Mouse (Mus musculus) stomach, embryonic 16.5 days (tissue): ENCODE data around the gene Ube2d3. TPM values are rescaled to one million over a fixed set of nuclear protein-coding genes. Genes with fewer than 3 reads are reported as not detected.

Source experiments
- ATAC-seq: fragments of 200-750 bp; cut with Nextera tagmentation; 2 replicates; pipeline ENCODE4 v1.8.0; 2017; ENCODE audit warnings: moderate number of reproducible peaks, moderate TSS enrichment; ENCODE audit not compliant: insufficient read depth, low FRiP score
- H3K27ac ChIP-seq: fragments of 300-500 bp; sonication (generic); 2 replicates; pipeline ENCODE4 v1.5.1; 2014; ENCODE audit warnings: low read length
- H3K27me3 ChIP-seq: fragments of 300-500 bp; sonication (generic); 2 replicates; pipeline ENCODE4 v1.6.1; 2014; ENCODE audit warnings: low read length, control low read depth, mixed read lengths; ENCODE audit not compliant: control insufficient read depth, insufficient read depth
- H3K36me3 ChIP-seq: fragments of 300-500 bp; sonication (generic); 2 replicates; pipeline ENCODE4 v1.6.1; 2014; ENCODE audit warnings: low read length; ENCODE audit not compliant: control insufficient read depth, insufficient read depth
- H3K4me1 ChIP-seq: fragments of 300-500 bp; sonication (generic); 2 replicates; pipeline ENCODE4 v1.6.1; 2014; ENCODE audit warnings: low read length, control low read depth, mixed read lengths; ENCODE audit not compliant: control insufficient read depth, insufficient read depth
- H3K4me2 ChIP-seq: fragments of 300-500 bp; sonication (generic); 2 replicates; pipeline ENCODE4 v1.6.1; 2014; ENCODE audit warnings: low read depth, low read length, mixed read lengths
- H3K4me3 ChIP-seq: fragments of 300-500 bp; sonication (generic); replicated peaks from 2 replicates; pipeline ENCODE4 v1.5.1; 2014; ENCODE audit warnings: mild to moderate bottlenecking, low read length
- H3K9ac ChIP-seq: fragments of 300-500 bp; sonication (generic); 2 replicates; pipeline ENCODE4 v1.6.1; 2014; ENCODE audit warnings: low read length
- H3K9me3 ChIP-seq: fragments of 300-500 bp; sonication (generic); replicated peaks from 2 replicates; pipeline ENCODE4 v1.6.1; 2016; ENCODE audit warnings: low read length, control low read depth; ENCODE audit not compliant: control insufficient read depth
- WGBS: fragments of 180-500 bp; shearing (Covaris S2); extraction: QIAGEN DNeasy Blood & Tissue Kit; methylation state at CpG from one replicate; pipeline ENCODE4 v1.1.7; 2014; 5-methylcytosine and 5-hydroxymethylcytosine counted together
- polyA plus RNA-seq: library from polyadenylated mRNA; unstranded; fragments of >200 nt; fragmentation: Nextera tagmentation; extraction: Ambion mirVana; gene quantifications from 2 replicates; pipeline ENCODE4 v1.2.1, GENCODE M21; 2015

Gene Ube2d3
- polyA plus RNA-seq, 1 experiment from 2014 or later = 465 TPM

GRCm38 (mm10) chr3:135511683-135512082 is 73.7 kb downstream of the Ube2d3 start:
- no peak overlapping the region for H3K27ac ChIP-seq
- no peak overlapping the region for H3K4me2 ChIP-seq
- H3K9ac ChIP-seq = no peak overlapping the region
- H3K4me1 ChIP-seq = peaks cover under 1% of the 10 kb centered on the region; the same call in 1 of the 2 replicates
- H3K27me3 ChIP-seq = no peaks in the 10 kb centered on the region
- 51% methylated on average over 11 of the region's 11 CpGs for WGBS
- no peaks in the 10 kb centered on the region for H3K9me3 ChIP-seq
- no peak overlapping the region for H3K4me3 ChIP-seq
- H3K36me3 ChIP-seq = no peaks in the 10 kb centered on the region
- no peak for ATAC-seq

GRCm38 (mm10) chr3:135513270-135513669 is 75.3 kb downstream of the Ube2d3 start:
- no peak for ATAC-seq
- H3K9me3 ChIP-seq = no peaks in the 10 kb centered on the region
- H3K4me3 ChIP-seq = no peak overlapping the region
- no peak overlapping the region for H3K4me2 ChIP-seq
- H3K36me3 ChIP-seq = no peaks in the 10 kb centered on the region
- WGBS = 58% methylated on average over 11 of the region's 11 CpGs
- H3K4me1 ChIP-seq = peaks cover 5% of the 10 kb centered on the region; the same call in 1 of the 2 replicates
- no peak overlapping the region for H3K9ac ChIP-seq
- no peak overlapping the region for H3K27ac ChIP-seq
- H3K27me3 ChIP-seq = no peaks in the 10 kb centered on the region

DNA sequence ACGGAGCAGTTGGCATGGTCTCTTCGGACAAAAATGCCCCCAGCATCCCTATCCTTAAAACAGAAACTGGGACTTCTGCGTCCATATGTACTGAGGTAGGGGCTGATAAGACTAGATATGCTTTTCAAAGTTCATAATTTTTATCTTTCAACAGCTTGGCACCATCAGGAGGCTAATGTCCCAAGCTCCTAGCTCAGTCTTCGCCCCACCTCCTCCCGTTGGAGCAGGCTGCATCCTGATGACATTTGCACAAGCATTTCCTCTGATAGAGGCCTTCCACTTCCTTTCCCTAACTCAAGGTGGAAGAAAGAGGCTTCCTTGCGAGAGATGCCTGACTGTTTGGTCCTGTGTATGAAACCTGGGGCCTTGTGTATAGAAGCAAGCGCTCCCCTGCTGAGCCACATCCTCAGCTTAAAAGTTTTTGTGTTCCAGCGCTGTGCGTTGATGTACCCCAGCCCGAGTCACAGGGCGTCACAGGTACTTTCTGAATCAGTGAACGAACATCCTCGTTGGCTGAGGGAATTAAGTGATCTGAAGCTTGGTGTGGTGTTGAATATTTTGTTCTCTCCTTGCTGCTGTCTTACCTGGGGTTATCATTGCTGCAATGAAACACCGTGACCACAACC is 76.0 kb downstream of the Ube2d3 start:
- Histone ChIP-seq H3K4me1 (peaks cover 5% of the 10 kb centered on the region; the same call in 1 of the 2 replicates), H3K9ac (no peak overlapping the region), H3K4me3 (no peak overlapping the region), H3K27me3 (no peaks in the 10 kb centered on the region), H3K4me2 (no peak overlapping the region), H3K36me3 (no peaks in the 10 kb centered on the region), H3K27ac (no peak overlapping the region), H3K9me3 (no peaks in the 10 kb centered on the region)
- no peak for ATAC-seq
- 83% methylated on average over 14 of the region's 14 CpGs for WGBS

DNA sequence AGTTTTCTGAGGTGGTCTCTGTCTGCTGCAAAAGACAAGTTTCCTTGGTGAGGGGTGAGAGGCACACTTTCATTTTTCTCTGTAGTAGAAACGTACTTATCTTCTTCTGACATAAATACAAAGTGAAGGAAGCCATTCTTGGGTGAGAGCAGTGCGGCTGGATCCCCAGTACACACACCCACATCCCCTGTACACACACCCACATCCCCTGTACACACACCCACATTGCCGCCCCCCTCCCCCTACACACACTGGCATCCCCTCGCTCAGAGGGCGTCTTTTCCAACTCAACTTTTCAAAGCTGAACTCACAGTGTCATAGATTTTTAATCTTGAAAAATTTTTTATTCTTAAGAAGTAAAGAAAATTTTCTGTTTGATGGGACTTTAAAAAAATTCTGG is 77.3 kb downstream of the Ube2d3 start:
- no peak overlapping the region for H3K27ac ChIP-seq
- H3K9me3 ChIP-seq = no peaks in the 10 kb centered on the region
- no peak overlapping the region for H3K9ac ChIP-seq
- WGBS = 61% methylated on average over 5 of the region's 5 CpGs
- H3K36me3 ChIP-seq = no peaks in the 10 kb centered on the region
- no peak overlapping the region for H3K4me3 ChIP-seq
- no peaks in the 10 kb centered on the region for H3K27me3 ChIP-seq
- H3K4me2 ChIP-seq = no peak overlapping the region
- H3K4me1 ChIP-seq = peaks cover 5% of the 10 kb centered on the region; the same call in 1 of the 2 replicates
- ATAC-seq = no peak

DNA sequence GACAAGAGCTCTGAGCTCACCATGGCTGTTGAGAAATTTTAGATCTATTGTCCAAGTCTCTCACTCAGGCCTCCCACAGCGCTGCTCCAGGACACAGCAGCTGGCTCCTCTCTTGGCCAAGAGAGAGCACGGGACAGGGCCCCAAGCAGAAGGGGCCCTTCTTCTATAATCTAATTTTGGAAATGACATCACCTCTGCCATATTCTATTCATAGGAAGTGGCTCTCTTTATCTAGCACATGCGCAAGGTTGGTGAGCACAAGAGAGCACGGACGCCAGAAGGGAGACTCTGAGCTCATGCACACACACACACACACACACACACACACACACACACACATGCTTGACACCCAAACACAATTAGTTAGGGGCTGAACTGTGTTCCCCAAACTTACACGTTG is 78.9 kb downstream of the Ube2d3 start:
- no peaks in the 10 kb centered on the region for H3K9me3 ChIP-seq
- H3K4me3 ChIP-seq = no peak overlapping the region
- peaks cover 8% of the 10 kb centered on the region for H3K4me1 ChIP-seq

More for the DNA sequence above, 78.9 kb downstream of the Ube2d3 start:
- peak; percentile 84 for ATAC-seq
- Histone ChIP-seq H3K36me3 (no peaks in the 10 kb centered on the region), H3K9ac (no peak overlapping the region), H3K27me3 (no peaks in the 10 kb centered on the region), H3K4me2 (no peak overlapping the region), H3K27ac (no peak overlapping the region)
- 27% methylated on average over 6 of the region's 6 CpGs for WGBS

Other genes starting within 250 kb of the Ube2d3 start
- 18.4 and 20.4 TPM in 2 replicates for gene Cenpe, start 225.6 kb upstream of the Ube2d3 start, polyA plus RNA-seq
- 5.7 and 6.2 TPM in 2 replicates for gene Bdh2, start 156.9 kb upstream of the Ube2d3 start, polyA plus RNA-seq
- 3.6 and 3.7 TPM in 2 replicates for gene Slc9b2, start 130.4 kb upstream of the Ube2d3 start, polyA plus RNA-seq
- 0.34 TPM in 1 of 2 replicates, not detected in the other for gene Slc9b1, start 90.1 kb upstream of the Ube2d3 start, polyA plus RNA-seq
- 52.9 and 59.7 TPM in 2 replicates for gene Cisd2, start 14.2 kb upstream of the Ube2d3 start, polyA plus RNA-seq
- gene Manba, start 47.5 kb downstream of the Ube2d3 start, polyA plus RNA-seq = 16.8 and 18.3 TPM in 2 replicates